Mouse (Mus musculus): Measurements from ENCODE around the gene Tcf20.

Tcf20 gene

DNA sequence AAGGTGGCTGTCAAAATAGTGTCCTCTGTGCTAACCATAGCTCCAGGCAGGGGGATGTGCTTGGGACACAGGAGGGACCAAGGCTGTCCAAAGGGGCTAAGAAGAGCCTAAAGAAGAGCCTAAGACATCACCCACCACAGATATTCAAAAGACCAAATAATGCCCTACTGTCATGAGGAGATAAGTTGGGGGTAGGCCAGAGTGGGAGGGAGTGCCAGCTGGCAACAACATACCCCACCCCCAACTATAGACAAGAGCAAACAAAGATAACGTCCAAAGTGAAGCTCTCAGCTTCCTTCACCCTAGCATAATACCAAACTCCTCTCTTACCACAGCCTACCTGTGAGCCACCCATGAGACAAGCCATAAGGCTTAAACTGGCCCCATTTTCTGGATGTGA is 66.1 kb downstream of the Tcf20 start:
- no peak for DNase-seq

- DNase-seq: peak; percentile 87
These were observed 66.7 kb downstream of the Tcf20 start for GRCm38 (mm10) chr15:82920895-82921515.

DNA sequence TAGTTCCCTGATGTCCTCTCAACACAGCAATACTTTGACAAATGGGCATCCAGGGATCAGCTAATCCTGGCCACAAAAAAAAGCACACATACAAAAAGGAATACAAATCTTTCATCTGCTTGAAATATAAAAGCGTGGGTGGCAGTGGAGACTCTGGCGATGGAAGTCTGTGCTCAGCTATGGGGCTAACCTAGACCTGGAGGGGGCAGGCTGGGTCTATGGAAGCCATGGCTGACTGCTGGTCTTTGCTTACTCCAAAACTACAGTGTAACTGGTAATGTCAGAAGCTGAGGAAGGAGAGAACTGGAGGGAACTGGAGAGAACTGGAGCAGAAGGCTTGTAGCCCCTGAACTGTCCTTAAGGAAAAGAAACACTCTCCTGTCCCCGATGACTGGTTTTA is 69.7 kb downstream of the Tcf20 start:
- no peak for DNase-seq

- peak; percentile 42 for DNase-seq
These were observed 70.3 kb downstream of the Tcf20 start for GRCm38 (mm10) chr15:82917207-82917844.

GRCm38 (mm10) chr15:82914455-82914854 is 73.2 kb downstream of the Tcf20 start:
- no peak for DNase-seq

- no peak for DNase-seq
These were observed 75.7 kb downstream of the Tcf20 start for GRCm38 (mm10) chr15:82911965-82912337.

DNA sequence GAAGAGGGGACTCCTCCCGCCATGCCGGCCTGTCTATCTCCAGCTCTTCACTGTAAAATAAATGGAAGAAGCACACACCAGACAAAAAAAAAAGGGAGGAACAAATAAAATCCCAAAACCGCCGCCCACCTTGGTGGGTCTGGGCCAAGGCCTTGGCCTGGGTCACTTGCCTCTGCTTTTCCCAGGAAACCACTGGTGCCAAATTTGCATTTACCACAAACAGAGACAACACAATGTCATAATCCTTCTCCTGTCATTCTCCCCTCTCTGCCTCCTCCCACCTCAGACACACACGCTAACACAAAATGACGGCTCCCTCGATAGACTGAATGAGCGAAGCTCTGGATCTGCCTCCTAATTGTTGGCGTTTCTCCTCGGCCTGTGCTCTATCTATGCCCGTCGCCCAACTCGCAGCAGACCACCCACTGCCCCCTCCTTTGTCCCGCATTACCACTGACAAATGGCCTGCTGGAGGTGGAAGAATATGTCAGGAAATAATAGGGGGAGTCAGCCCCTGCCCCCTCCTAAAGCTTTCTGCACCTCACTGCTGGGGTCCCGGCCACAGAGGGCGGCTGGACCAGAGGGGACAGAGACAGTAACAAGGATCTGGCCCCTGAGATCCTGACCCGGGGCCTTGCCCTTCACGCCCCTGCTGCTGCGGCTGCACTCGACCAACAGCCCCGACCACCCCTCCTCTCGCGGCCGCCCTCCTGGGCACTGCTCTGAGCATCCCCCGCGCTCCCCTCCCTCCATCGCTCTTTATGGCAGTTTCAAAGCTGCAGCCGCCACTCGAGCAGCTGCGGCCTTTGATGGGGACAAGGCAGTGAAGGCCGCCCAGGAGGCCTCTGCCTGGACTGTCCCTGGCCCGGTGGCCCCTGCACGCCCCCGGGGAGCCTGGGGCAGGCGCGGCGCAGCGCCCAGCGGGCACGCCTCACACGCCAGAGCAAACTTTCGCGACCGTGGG is 76.4 kb downstream of the Tcf20 start:
- DNase-seq: no peak

DNA sequence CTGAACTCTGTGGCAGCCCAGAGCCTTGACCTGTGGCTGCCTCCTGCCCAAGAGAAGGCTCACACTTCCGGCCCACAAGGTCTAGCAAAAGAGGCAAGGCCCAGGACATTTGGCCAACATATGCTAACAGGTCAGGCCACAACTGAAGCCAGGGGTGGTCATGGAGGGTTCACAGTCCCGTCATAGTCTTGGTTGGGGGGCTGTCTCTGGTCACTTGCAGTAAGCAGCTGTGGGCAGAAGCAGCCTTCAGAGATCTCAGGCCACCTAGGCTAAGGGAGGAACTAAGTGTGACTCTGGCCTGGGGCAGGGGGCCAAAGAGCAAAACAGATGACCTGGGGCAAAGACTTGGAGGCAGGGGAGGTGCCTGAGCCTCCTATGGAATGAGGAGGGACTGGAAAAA is 77.1 kb downstream of the Tcf20 start:
- DNase-seq: no peak

DNA sequence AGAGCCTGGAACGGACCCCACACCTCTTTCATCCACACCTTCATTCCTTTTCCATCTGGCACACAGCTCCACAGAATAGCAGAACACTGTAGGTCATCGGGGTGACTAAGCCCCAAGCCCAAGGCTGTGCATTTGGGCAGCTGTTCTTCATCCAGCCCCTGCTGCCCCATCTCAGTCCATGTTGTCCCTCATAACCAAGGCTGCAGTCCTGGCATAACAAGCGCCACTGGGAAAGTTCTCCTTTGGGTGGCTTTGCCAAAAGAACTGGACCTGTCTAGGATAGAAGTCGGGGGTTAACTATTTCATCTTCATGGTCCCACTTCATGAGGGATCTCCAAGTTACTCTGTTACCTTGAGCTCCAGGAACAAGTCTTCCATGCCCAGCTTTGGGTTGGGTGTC is 77.9 kb downstream of the Tcf20 start:
- no peak for DNase-seq

DNA sequence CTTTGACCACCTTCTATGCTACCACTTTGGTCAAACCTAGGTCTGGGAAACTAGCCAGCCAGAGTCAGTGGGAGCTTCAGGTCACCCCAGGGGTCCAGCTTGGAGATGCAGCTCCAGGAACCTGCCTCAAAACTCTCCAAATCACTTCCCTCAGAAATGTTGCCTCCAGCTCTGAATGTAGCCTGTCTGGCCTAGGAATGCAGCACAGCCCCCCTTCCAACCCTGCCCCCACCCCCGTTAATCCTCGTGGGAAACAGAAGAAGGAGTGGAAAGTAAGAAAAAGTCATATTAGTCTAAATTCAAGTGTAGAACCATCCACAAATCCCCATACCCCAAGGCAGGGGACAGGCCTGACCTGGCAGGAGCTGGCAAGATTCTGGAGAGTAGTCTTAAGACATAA is 79.2 kb downstream of the Tcf20 start:
- no peak for DNase-seq

DNA sequence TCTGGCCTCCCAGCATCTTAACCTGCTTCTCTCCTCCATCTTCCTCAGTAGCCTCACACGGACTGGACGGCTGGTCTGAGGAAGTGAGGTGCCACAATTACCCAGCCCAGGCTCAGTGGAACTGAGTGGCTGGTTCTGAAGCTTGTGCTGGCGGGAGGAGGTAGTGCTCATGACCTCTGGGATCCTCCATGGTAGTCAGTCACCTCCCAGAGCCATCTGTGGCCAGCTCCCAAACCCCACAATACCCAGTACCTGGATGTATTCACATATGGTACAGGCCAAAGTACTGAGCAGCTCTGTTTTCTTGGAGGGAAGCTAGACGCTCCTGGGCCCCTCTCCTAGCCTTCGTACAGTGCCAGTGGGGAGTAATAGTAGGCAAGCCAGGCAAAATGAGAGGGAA is 80.4 kb downstream of the Tcf20 start:
- DNase-seq: no peak

DNA sequence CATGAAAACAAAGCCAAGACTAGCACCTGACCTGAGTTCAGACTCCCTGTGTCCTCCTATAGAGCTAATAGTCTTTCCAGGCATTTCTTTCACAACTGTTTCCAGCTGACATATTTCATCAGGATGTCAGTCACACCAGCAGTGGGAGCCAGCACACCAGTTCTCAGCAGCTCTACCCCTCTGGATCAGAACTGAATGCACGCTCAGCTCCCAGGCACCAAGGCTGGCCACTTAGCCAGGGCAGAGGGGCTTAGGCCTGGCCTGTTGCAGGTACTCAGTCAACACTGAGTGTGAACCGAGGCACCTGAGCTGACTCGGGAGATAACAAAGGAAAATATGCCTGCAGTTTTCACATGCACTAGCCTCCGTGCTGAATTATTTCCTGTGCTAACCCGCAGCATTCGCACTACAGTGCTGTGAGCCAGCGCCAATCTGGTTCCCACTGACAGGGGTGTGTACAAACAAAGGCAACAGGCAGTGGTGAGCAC is 81.1 kb downstream of the Tcf20 start:
- DNase-seq: no peak

DNA sequence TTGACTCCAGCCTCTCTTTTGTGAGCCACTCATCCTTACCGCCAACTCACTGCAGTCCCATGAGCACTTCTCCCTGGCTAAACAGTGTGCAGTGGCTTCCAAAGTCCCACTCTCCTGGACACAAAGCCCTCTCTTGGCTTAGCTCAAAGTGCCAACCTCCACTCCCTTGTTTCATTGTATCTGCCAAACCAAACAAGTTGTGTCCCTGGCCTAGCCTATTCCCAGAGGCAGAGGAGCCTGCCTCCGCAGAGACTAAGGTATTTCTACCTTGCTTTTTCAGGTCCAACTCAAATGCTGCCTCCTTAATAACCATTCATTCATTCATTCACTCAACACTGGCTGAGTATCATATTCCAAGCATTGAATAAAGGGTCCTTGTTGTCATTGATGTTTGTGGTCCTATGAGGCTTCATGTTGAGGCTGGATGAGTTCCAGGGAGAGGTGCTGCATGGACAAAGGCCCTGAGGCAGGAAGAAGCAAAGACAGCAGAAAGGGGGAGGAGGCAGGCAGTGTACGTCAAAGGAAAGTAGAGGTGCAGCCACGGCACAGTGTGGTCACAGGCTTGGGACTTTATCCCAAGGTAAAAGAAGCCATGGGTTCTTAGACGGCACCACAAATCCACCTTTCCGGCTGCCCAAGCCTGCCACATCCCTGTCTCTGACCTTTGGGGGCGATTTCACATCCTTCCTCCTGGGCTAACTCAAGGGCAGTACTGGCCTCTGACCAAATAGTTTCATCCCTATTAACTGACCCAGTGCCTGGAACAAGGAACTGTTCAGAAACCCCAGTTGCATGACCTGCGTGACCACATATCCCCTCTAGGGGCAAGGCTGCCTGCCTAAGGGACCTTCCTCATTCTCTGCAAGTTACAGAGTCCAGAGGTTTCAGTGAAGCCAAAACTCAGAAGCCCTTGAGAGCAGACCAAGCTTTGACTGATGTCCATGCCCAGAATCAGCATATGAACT is 82.0 kb downstream of the Tcf20 start:
- DNase-seq: no peak

- DNase-seq: no peak
These were observed 83.1 kb downstream of the Tcf20 start for GRCm38 (mm10) chr15:82904526-82904925.

DNA sequence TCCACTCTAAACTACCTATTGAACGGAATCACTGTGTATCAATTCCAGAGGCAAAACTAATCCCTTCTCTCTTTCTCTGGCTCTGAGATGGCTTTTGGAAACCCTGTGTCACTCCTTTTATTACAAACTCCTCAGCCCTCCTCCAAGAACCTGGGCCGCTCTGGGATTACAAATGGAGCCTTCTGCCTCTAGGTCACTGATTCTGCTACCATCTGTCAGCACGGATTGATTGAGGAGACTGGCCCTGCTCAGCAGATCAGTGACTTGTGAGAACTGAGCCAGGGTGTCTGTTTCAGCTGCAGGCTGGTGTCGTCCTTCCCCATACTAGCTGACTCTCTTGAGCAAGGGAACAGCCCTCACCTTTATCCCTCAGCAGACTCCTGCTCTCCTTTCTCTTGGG is 85.2 kb downstream of the Tcf20 start:
- DNase-seq: no peak

DNA sequence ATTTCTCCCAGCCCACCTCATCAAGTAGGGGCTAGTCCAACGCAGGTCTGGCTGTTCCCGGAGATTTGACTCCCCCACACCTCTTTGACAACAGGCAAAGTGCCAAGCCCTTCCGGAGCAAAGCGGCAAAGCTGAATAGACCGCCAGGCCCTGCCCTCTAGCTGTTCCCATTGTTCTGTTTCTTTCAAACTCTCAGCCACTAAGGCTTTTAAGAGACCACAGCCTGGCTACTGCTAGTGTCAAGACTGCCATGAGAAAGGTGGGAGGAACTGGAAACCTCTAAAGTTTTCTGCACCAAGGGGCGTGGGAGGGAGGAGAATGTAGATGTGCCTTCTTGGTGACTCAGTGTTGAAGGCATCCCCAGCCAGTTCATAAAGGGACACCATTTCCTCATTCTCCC is 86.4 kb downstream of the Tcf20 start:
- no peak for DNase-seq

- DNase-seq: no peak
These were observed 87.3 kb downstream of the Tcf20 start for GRCm38 (mm10) chr15:82900331-82900730.

DNA sequence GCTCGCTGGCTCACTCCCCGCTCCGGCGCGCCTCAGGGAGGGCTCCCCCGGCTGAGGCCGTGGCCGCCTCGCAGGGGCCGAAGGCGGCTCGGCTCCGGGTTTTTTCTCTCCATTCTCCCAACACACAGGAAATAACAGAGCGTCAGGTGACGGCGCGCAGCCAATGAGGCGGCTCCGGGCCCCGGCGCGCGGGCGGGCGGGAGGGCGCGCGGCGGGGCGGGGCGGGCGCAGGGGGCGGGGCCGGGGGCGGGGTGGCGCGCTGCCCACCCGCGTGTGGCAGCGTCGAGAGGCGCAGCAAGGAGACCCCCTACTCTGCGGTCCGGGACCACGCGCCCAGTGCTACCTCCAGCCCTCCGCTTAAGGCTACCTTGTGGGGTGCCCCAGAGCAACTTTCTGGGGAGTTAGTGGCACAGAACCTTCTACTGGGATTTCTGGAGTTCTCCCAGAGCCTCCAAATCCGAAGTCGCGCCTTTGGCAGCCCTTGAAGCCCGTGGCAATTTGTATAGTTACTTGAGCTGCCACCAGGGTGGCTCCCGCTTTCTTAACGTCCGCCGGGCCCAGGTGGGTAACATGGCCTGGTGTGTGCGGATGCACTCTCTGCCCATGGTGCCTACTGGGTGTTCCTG is 87.9 kb downstream of the Tcf20 start:
- DNase-seq: peak; percentile 92

GRCm38 (mm10) chr15:82898740-82899675 is 88.7 kb downstream of the Tcf20 start:
- DNase-seq: peak; percentile 64

GRCm38 (mm10) chr15:82898141-82898739 is 89.4 kb downstream of the Tcf20 start:
- DNase-seq: no peak
